Mouse (Mus musculus) megakaryocyte progenitor cell, adult 5-6 weeks (primary cell): ENCODE measurements at regions not wholly inside any gene's neighbourhood (a gene's known extent, or its start where the extent isn't known, plus 50 kb on each side); places are given as distances from the start of the nearest gene placed in this dataset.

Source experiments
- ATAC-seq: replicated peaks from 2 replicates; pipeline ENCODE4 v1.8.0; 2016; ENCODE audit warnings: mild to moderate bottlenecking, moderate TSS enrichment, inconsistent platforms; ENCODE audit not compliant: poor library complexity

- ATAC-seq, result no peak
Measured at GRCm38 (mm10) chr13:44280296-44280695, 449.0 kb upstream of the Jarid2 start.

GRCm38 (mm10) chr13:44281796-44282195, 447.5 kb upstream of the Jarid2 start:
- ATAC-seq, result no peak

- no peak for ATAC-seq
Measured at GRCm38 (mm10) chr13:44282306-44282705, 447.0 kb upstream of the Jarid2 start.

GRCm38 (mm10) chr13:44282731-44283571, 446.3 kb upstream of the Jarid2 start:
- ATAC-seq, result no peak

GRCm38 (mm10) chr13:44285881-44286280, 443.4 kb upstream of the Jarid2 start:
- ATAC-seq, result no peak

- no peak for ATAC-seq
Measured at GRCm38 (mm10) chr13:44290199-44290598, 439.1 kb upstream of the Jarid2 start.

- no peak for ATAC-seq
Measured at GRCm38 (mm10) chr13:44292476-44293056, 436.7 kb upstream of the Jarid2 start.

GRCm38 (mm10) chr13:44293736-44294416, 435.4 kb upstream of the Jarid2 start:
- ATAC-seq, result no peak

GRCm38 (mm10) chr13:44295621-44296020, 433.7 kb upstream of the Jarid2 start:
- no peak for ATAC-seq

GRCm38 (mm10) chr13:44300611-44301010, 428.7 kb upstream of the Jarid2 start:
- no peak for ATAC-seq

GRCm38 (mm10) chr13:44301215-44301614, 428.1 kb upstream of the Jarid2 start:
- no peak for ATAC-seq

GRCm38 (mm10) chr13:44301936-44302335, 427.3 kb upstream of the Jarid2 start:
- ATAC-seq, result no peak

GRCm38 (mm10) chr13:44305134-44305991, 423.9 kb upstream of the Jarid2 start:
- peak; percentile 93 for ATAC-seq

GRCm38 (mm10) chr13:44306275-44307050, 422.8 kb upstream of the Jarid2 start:
- ATAC-seq, result no peak

- ATAC-seq, result no peak
Measured at GRCm38 (mm10) chr13:44308227-44308626, 421.0 kb upstream of the Jarid2 start.

GRCm38 (mm10) chr13:44312237-44312636, 417.0 kb upstream of the Jarid2 start:
- ATAC-seq, result no peak

GRCm38 (mm10) chr13:44316747-44317446, 412.4 kb upstream of the Jarid2 start:
- ATAC-seq, result no peak

GRCm38 (mm10) chr13:44317596-44317995, 411.7 kb upstream of the Jarid2 start:
- no peak for ATAC-seq

- no peak for ATAC-seq
Measured at GRCm38 (mm10) chr13:44319101-44319500, 410.2 kb upstream of the Jarid2 start.

- ATAC-seq, result no peak
Measured at GRCm38 (mm10) chr13:44319511-44319910, 409.8 kb upstream of the Jarid2 start.
